Mouse (Mus musculus): ENCODE results near the gene Asl.
"Not testable (repeated sequence)": the region's sequence is repeated elsewhere in the genome, so short reads cannot be mapped to it uniquely, and the experiment has no call there.

Asl gene

DNA sequence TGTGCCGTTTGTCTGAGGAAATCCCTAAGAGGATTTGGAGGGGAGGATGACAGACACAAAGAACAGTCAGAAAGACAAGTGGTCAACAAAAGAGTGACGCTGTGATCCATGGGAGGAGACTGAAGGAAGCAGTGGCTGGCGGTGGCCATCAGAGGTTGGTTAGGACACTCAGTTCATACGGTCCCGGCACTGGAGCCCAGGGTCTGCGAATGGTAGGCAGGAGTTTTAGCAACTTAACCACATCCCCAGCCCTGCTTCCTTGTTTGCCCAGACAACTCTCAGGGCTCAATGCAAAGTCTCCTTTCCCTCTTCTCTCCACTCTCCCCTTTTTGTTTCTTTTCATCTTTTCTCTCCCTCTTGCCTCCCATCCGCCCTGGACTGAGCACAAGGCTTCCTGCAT lies 17.1 kb upstream of the Asl start:
- no peak for DNase-seq (ENCODE audit: low spot score)

DNA sequence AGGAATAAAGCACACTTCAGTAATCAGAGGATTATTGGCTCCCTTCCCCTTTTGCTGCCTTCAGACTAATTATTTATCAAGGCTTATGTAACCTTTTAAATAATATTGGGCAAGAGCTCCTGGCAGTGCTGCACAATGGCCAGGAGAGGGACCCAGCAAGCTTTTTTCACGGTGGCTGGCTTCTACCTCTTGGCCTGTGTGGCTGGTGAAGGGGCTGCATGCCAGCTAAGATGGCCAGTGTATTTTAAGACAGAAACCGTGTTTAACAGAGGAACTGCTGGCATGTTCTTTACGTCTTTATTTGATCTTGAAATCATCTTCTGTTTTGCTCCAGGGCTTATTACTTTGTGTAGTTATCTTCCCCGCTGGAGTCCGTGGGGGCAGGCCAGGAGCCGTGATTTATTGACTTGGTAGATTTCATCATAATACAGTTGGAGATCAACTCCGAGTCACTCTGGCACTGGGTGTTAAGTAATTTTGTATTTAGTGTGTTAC lies 15.2 kb upstream of the Asl start:
- DNase-seq (ENCODE audit: low spot score) = no peak

DNA sequence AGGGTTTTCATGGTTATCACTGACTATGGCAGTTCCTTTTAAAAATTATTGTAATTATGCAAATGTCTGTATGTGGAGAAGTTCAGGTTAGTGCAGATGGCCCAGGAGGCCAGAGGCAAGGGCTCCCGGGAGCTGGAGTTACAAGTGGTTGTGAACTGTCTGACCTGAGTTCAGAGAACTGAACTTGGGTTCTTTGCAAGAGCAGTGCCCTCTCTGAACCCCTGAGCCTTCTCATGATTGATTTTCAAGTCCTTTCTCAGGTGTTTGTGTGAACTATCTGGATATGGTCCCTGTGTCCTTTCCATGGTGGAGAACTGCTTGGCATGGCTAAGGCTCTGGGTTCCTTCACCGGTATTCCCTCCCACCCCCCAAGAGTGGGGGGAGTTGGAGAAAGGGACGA lies 14.7 kb upstream of the Asl start:
- no peak for DNase-seq (ENCODE audit: low spot score)

DNA sequence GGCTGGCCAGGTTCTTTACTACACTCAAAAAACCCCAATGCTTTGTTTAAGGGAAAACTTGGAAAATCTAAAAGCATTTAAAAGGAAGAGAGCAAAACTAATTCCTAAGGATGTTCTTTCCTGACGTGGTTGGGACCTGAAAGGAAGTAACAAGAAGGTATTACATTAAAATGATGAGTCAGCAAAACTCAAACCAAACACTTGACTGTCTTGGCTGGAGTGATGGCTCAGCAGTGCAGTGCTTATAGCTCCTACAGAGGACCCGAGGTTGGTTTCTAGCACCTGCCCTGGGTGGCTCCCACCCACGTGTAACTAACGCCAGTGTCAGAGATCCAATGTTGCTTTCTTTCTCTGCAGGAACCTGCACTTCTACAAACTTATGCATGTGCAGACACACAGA lies 12.2 kb upstream of the Asl start:
- no peak for DNase-seq (ENCODE audit: low spot score)

GRCm38 (mm10) chr5:130040797-130041196 lies 11.8 kb upstream of the Asl start:
- no peak for DNase-seq (ENCODE audit: low spot score)

DNA sequence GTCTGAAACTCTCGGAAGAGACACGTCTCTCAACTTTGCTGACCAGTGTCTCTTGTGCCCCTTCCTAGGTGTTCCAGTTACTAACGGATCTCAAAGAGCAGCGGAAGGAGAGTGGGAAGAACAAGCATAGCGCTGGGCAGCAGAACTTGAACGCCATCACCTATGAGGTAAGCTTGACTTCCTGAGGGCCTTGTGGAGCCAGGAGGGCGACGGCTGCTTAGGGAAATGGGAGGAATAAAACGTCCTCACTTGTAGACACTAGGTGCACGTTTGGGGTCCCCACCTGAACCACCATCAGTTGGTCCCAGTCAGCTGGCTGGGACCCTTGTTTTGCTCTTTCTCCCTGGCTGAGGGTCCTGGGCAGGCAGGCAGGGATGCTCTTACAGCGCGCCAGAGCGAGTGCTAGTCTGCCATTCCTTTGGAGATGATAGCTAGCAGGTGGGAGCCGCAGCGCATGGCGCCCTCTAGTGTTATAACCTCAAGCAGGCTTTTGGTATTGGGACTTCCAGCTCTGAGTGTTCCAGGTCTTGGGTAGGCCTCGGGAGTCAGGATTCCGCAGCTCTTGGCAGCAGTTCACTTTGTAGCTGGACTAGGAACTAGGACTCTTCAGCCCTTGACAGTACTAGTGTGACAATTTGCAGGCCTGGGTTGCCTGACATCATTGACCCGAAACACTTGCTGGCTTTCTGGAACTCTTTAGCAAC lies 8.9 kb upstream of the Asl start:
- peak; percentile 46 for DNase-seq (ENCODE audit: low spot score)

DNA sequence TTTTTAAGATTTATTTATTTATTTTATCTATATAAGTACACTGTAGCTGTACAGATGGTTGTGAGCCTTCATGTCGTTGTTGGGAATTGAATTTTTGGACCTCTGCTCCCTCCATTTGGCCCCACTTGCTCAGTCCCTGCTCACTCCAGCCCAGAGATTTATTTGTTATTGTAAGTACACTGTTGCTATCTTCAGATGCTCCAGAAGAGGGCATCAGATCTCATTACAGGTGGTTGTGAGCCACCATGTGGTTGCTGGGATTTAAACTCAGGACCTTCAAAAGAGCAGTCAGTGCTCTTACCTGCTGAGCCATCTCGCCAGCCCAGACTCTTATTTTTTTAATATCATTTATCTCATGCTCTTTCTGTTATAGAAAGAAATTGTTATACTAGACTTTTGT lies 7.3 kb upstream of the Asl start:
- not testable (repeated sequence) for DNase-seq (ENCODE audit: low spot score)

- DNase-seq (ENCODE audit: low spot score) = no peak
Measured at GRCm38 (mm10) chr5:130033869-130034268, 4.8 kb upstream of the Asl start.

- DNase-seq (ENCODE audit: low spot score) = no peak
Measured at GRCm38 (mm10) chr5:130031410-130032390, 2.7 kb upstream of the Asl start.

- DNase-seq (ENCODE audit: low spot score) = no peak
Measured at GRCm38 (mm10) chr5:130027696-130028095, 1.4 kb downstream of the Asl start.

DNA sequence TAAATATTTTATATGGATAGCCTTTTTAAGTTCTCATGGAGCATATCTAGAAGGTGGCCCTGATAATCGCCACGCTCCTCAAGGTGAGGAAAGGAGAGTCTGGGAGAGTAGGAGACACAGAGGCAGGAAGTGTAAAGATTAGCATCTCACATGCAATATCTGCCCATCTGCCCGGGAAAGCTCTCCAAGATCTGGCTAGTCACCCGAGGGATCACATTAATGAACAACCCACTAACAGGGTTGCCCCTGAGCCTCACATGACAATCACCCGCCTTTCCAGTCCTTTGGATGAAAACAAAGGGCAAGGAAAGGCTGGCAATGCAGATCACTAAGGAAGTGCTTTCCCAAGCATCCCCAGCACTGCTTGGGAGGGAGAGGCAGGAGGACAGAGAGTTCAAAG lies 1.9 kb downstream of the Asl start:
- DNase-seq (ENCODE audit: low spot score) = no peak

GRCm38 (mm10) chr5:130023767-130024539 lies 5.1 kb downstream of the Asl start:
- peak; percentile 71 for DNase-seq (ENCODE audit: low spot score)

- no peak for DNase-seq (ENCODE audit: low spot score)
Measured at GRCm38 (mm10) chr5:130023067-130023766, 5.8 kb downstream of the Asl start.

- DNase-seq (ENCODE audit: low spot score) = no peak
Measured at GRCm38 (mm10) chr5:130022366-130022765, 6.7 kb downstream of the Asl start.

- DNase-seq (ENCODE audit: low spot score) = no peak
Measured at GRCm38 (mm10) chr5:130021361-130021966, 7.6 kb downstream of the Asl start.

DNA sequence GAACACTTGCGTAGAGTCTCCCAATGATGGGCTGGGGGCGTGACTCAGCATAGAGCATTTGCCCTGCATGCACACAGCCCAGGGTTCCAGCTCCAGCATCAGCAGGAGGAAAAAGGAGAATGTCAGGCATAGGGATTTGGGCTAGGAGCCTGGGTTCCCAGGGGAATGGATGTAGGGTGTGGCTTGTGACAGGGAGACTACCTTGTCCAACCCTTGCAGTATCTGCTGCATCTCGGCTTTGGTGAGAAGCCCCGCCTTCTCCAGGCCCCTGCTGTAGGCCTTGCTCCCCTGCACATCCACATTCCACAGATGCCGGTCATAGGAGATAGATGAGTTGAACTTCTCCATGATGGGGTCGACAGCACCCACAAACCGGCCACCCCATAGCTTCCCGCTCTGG lies 9.6 kb downstream of the Asl start:
- DNase-seq (ENCODE audit: low spot score) = no peak

DNA sequence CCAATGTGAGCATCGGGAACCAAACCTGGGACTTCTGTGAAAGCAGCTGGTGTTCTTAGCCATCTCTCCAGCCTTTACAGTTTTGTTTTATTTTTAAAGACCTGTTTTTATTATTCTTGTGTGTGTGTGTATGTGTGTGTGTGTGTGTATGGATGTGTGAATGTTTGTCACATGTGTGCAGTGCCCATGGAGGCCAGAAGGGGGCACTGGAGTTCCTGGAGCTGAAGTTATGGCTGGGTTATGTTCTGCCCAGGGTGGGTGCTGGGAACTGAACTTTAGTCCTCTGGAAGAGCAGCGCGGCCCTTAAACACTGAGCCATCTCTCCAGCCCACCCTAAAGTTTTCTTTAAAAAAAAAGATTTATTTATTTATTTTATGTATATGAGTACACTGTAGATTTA lies 13.9 kb downstream of the Asl start:
- DNase-seq (ENCODE audit: low spot score) = no peak

GRCm38 (mm10) chr5:130010961-130011360 lies 18.1 kb downstream of the Asl start:
- DNase-seq (ENCODE audit: low spot score) = no peak

- no peak for DNase-seq (ENCODE audit: low spot score)
Measured at GRCm38 (mm10) chr5:130009784-130010183, 19.3 kb downstream of the Asl start.

- DNase-seq (ENCODE audit: low spot score) = no peak
Measured at GRCm38 (mm10) chr5:130008034-130008590, 20.9 kb downstream of the Asl start.

DNA sequence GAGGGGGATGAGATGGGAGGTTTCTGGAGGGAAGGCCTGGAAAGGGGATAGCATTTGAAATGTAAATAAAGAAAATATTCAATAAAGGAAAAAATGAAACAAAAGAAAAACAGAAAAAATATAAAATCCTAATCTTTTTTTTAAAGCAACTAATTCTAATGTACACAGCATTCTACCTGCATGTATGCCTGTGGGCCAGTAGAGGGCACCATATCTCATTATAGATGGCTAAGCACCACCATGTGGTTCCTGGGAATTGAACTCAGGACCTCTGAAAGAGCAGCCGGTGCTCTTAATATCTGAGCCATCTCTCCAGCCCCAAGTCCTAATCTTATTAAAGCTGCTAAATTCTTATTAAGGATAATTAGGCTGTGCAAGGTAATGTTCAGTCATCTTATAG lies 21.7 kb downstream of the Asl start:
- no peak for DNase-seq (ENCODE audit: low spot score)

All from spleen, adult 12 weeks (tissue).